Mouse (Mus musculus) G1E (cell line): ENCODE results near the gene Wapl. TPM values are rescaled to one million over a fixed set of nuclear protein-coding genes. Genes with fewer than 3 reads are reported as not detected.
A peak's percentile ranks its signal among the peaks of the same experiment; 100 is the strongest.

Experiments used
- ATAC-seq: 2 replicates; pipeline ENCODE4 v1.8.0; 2016; ENCODE audit warnings: mild to moderate bottlenecking; ENCODE audit not compliant: insufficient number of reproducible peaks, poor library complexity, low FRiP score, severe bottlenecking; ENCODE audit errors: extremely low read depth
- DNase-seq: peaks from one replicate; pipeline ENCODE4 v3.0.0; 2012; ENCODE audit warnings: low spot score
- H3K27me3 ChIP-seq: 2 replicates; pipeline ENCODE4 v1.6.1; 2012; ENCODE audit warnings: mild to moderate bottlenecking, low read length, inconsistent platforms; ENCODE audit not compliant: insufficient read depth
- H3K36me3 ChIP-seq: replicated peaks from 2 replicates; pipeline ENCODE3; 2012; ENCODE audit warnings: mild to moderate bottlenecking, inconsistent platforms
- H3K4me1 ChIP-seq: 2 replicates; pipeline ENCODE4 v1.6.1; 2012; ENCODE audit warnings: low read depth, low read length, inconsistent platforms, mixed read lengths; ENCODE audit not compliant: insufficient read depth
- H3K4me3 ChIP-seq: 2 replicates; pipeline ENCODE4 v1.5.1; 2012; ENCODE audit warnings: low read depth, mild to moderate bottlenecking, inconsistent platforms, low read length, moderate library complexity, mixed read lengths
- H3K9me3 ChIP-seq: replicated peaks from 2 replicates; pipeline ENCODE4 v1.6.1; 2012; ENCODE audit warnings: inconsistent platforms
- CTCF ChIP-seq: IDR thresholded peaks from 2 replicates; pipeline ENCODE4 v1.5.1; 2012; ENCODE audit warnings: low read depth, low read length, inconsistent platforms, mixed read lengths
- GATA1 ChIP-seq: IDR thresholded peaks from 2 replicates; pipeline ENCODE4 v1.6.1; 2012; ENCODE audit warnings: borderline replicate concordance, low read length, inconsistent platforms, mixed read lengths
- GATA2 ChIP-seq: IDR thresholded peaks from 2 replicates; pipeline ENCODE4 v1.6.1; 2012; ENCODE audit warnings: low read depth, low read length, inconsistent platforms, borderline replicate concordance
- POLR2AphosphoS5 ChIP-seq: IDR thresholded peaks from 2 replicates; pipeline ENCODE4 v1.6.1; 2012; ENCODE audit warnings: low read depth, low read length, inconsistent platforms; ENCODE audit not compliant: insufficient replicate concordance
- TAL1 ChIP-seq: conservative IDR thresholded peaks from 2 replicates; pipeline ENCODE4 v1.6.1; 2012; ENCODE audit warnings: low read depth, low read length, inconsistent platforms, mixed read lengths
- polyA plus RNA-seq: library from polyadenylated mRNA; stranded (reverse); fragments of >175 nt; gene quantifications from 2 replicates; pipeline ENCODE4 v1.2.3, GENCODE M21; 2012
- total RNA-seq, 2 experiments: library from RNA; stranded (forward) in 1 of 2; stranded (reverse) in 1 of 2; fragments of 200-1000 nt in 1 of 2; fragments of >200 nt in 1 of 2; fragmentation: Nextera tagmentation in 1 of 2; gene quantifications; 2 replicates each; pipeline ENCODE4 v1.2.3; 2014 to 2017

The Wapl gene
- total RNA-seq (2014; fragmentation: Nextera tagmentation) (283 and 301 TPM in 2 replicates), total RNA-seq (2017) (210 and 238 TPM in 2 replicates), polyA plus RNA-seq (29.9 and 32.6 TPM in 2 replicates)

GRCm38 (mm10) chr14:34673395-34674228, at the start of gene Wapl:
Gene Wapl, plus strand, starts transcription at chr14:34673928.
- TF ChIP-seq GATA2 (no peak), POLR2AphosphoS5 (no peak), TAL1 (no peak), GATA1 (no peak), CTCF (no peak)
- H3K36me3 ChIP-seq: peaks cover 27% of the 10 kb centered on the region
- peaks cover 47% of the 10 kb centered on the region for H3K4me1 ChIP-seq
- DNase-seq: peak; percentile 91
- H3K9me3 ChIP-seq: no peaks in the 10 kb centered on the region
- no peaks in the 10 kb centered on the region for H3K27me3 ChIP-seq
- H3K4me3 ChIP-seq: peak within 1 kb of the TSS; percentile 83
- peak; percentile 75 for ATAC-seq

- H3K9me3 ChIP-seq: no peaks in the 10 kb centered on the region
- no peaks in the 10 kb centered on the region for H3K36me3 ChIP-seq
- no peaks in the 10 kb centered on the region for H3K27me3 ChIP-seq
- TF ChIP-seq TAL1 (no peak), GATA1 (no peak)
- DNase-seq: no peak
- ATAC-seq: no peak
- H3K4me1 ChIP-seq: peaks cover 32% of the 10 kb centered on the region
- no peak overlapping the region for H3K4me3 ChIP-seq
These were observed 46.9 kb upstream of the Wapl start for GRCm38 (mm10) chr14:34626824-34627223.

- no peak for ATAC-seq
- Histone ChIP-seq H3K36me3 (no peaks in the 10 kb centered on the region), H3K4me1 (peaks cover 21% of the 10 kb centered on the region), H3K9me3 (no peaks in the 10 kb centered on the region), H3K4me3 (no peak overlapping the region), H3K27me3 (no peaks in the 10 kb centered on the region)
- TF ChIP-seq TAL1: no peak
- no peak for TF ChIP-seq POLR2AphosphoS5
- no peak for TF ChIP-seq GATA1
- TF ChIP-seq GATA2: no peak
- TF ChIP-seq CTCF: no peak
- DNase-seq: no peak
These were observed 40.8 kb upstream of the Wapl start for GRCm38 (mm10) chr14:34632722-34633448.

- TF ChIP-seq GATA2 (no peak), POLR2AphosphoS5 (no peak), GATA1 (no peak), TAL1 (no peak)
- Histone ChIP-seq H3K36me3 (no peaks in the 10 kb centered on the region), H3K4me1 (peaks cover 21% of the 10 kb centered on the region), H3K27me3 (no peaks in the 10 kb centered on the region), H3K4me3 (no peak overlapping the region), H3K9me3 (no peaks in the 10 kb centered on the region)
- ATAC-seq (no peak), DNase-seq (no peak)
These were observed 38.5 kb upstream of the Wapl start for GRCm38 (mm10) chr14:34635192-34635591.

GRCm38 (mm10) chr14:34635721-34636120, 38.0 kb upstream of the Wapl start:
- TF ChIP-seq CTCF: no peak
- no peak for TF ChIP-seq GATA1
- TF ChIP-seq TAL1: no peak
- no peak for TF ChIP-seq POLR2AphosphoS5
- TF ChIP-seq GATA2: no peak
- H3K4me3 ChIP-seq: no peak overlapping the region
- H3K36me3 ChIP-seq: no peaks in the 10 kb centered on the region
- ATAC-seq: no peak
- peaks cover 21% of the 10 kb centered on the region for H3K4me1 ChIP-seq
- no peak for DNase-seq
- H3K9me3 ChIP-seq: no peaks in the 10 kb centered on the region
- H3K27me3 ChIP-seq: no peaks in the 10 kb centered on the region

- Histone ChIP-seq H3K36me3 (no peaks in the 10 kb centered on the region), H3K27me3 (no peaks in the 10 kb centered on the region), H3K4me3 (no peak overlapping the region), H3K4me1 (peaks cover 8% of the 10 kb centered on the region), H3K9me3 (no peaks in the 10 kb centered on the region)
- TF ChIP-seq GATA2 (no peak), CTCF (no peak), POLR2AphosphoS5 (no peak), GATA1 (no peak), TAL1 (no peak)
- no peak for ATAC-seq
- no peak for DNase-seq
These were observed 29.6 kb upstream of the Wapl start for GRCm38 (mm10) chr14:34644140-34644539.
